Mouse (Mus musculus) v-Abl transformed pro-B cells (cell line): ENCODE measurements around the gene Sema4g.

Experiments
- in situ Hi-C, 2 experiments: fragments of 400-800 bp; cut with MboI; formaldehyde crosslinking; loops; one replicate each; pipeline ENCODE4 v1.15.1; 2025; ENCODE audit not compliant: unreplicated experiment in 2 of 2

Sema4g gene

GRCm38 (mm10) chr19:44988831-44989566 is at the start of gene Sema4g:
TSS of gene Sema4g (plus strand) at chr19:44989101.
- in situ Hi-C loops: loop anchor here in 1 of 2 experiments (5.0 kb wide), 1 partner anchor 43 kb away; no protein-coding TSS in a partner anchor

- in situ Hi-C loops: no loop called here
Measured at GRCm38 (mm10) chr19:44959633-44960032, 29.3 kb upstream of the Sema4g start.

GRCm38 (mm10) chr19:44965978-44966377 is 22.9 kb upstream of the Sema4g start:
- in situ Hi-C loops: no loop called here

- in situ Hi-C loops: no loop called here
Measured at GRCm38 (mm10) chr19:44968329-44968728, 20.6 kb upstream of the Sema4g start.

GRCm38 (mm10) chr19:44976636-44977035 is 12.3 kb upstream of the Sema4g start:
- in situ Hi-C loops: loop anchor here in 1 of 2 experiments (5.0 kb wide), 1 partner anchor 39 kb away; no protein-coding TSS in a partner anchor

GRCm38 (mm10) chr19:44977148-44977547 is 11.8 kb upstream of the Sema4g start:
- in situ Hi-C loops: loop anchor here in 1 of 2 experiments (5.0 kb wide), 1 partner anchor 40 kb away; no protein-coding TSS in a partner anchor

- in situ Hi-C loops: no loop called here
Measured at GRCm38 (mm10) chr19:44980787-44981186, 8.1 kb upstream of the Sema4g start.

GRCm38 (mm10) chr19:44982477-44983115 is 6.3 kb upstream of the Sema4g start:
- in situ Hi-C loops: no loop called here

GRCm38 (mm10) chr19:44983366-44983765 is 5.5 kb upstream of the Sema4g start:
- in situ Hi-C loops: no loop called here

- in situ Hi-C loops: no loop called here
Measured at GRCm38 (mm10) chr19:44984420-44984819, 4.5 kb upstream of the Sema4g start.

GRCm38 (mm10) chr19:44985159-44985988 is 3.5 kb upstream of the Sema4g start:
- in situ Hi-C loops: loop anchor here in 1 of 2 experiments (5.0 kb wide), 1 partner anchor 47 kb away; no protein-coding TSS in a partner anchor

GRCm38 (mm10) chr19:44987004-44987403 is 1.9 kb upstream of the Sema4g start:
- in situ Hi-C loops: loop anchor here in 1 of 2 experiments (5.0 kb wide), 1 partner anchor 45 kb away; no protein-coding TSS in a partner anchor

- in situ Hi-C loops: loop anchor here in 1 of 2 experiments (5.0 kb wide), 1 partner anchor 44 kb away; no protein-coding TSS in a partner anchor
Measured at GRCm38 (mm10) chr19:44987851-44988250, 1.1 kb upstream of the Sema4g start.

GRCm38 (mm10) chr19:44988321-44988720 is 580 bp upstream of the Sema4g start:
- in situ Hi-C loops: loop anchor here in 1 of 2 experiments (5.0 kb wide), 1 partner anchor 44 kb away; no protein-coding TSS in a partner anchor

- in situ Hi-C loops: loop anchor here (5.0 kb wide), 1 partner anchor 42 kb away; no protein-coding TSS in a partner anchor
Measured at GRCm38 (mm10) chr19:44989567-44990495, 930 bp downstream of the Sema4g start.

- in situ Hi-C loops: loop anchor here in 1 of 2 experiments (5.0 kb wide), 1 partner anchor 41 kb away; no protein-coding TSS in a partner anchor
Measured at GRCm38 (mm10) chr19:44991031-44991430, 2.1 kb downstream of the Sema4g start.

GRCm38 (mm10) chr19:44992246-44992645 is 3.3 kb downstream of the Sema4g start:
- in situ Hi-C loops: loop anchor here in 1 of 2 experiments (5.0 kb wide), 1 partner anchor 40 kb away; no protein-coding TSS in a partner anchor

GRCm38 (mm10) chr19:44992712-44993111 is 3.8 kb downstream of the Sema4g start:
- in situ Hi-C loops: loop anchor here in 1 of 2 experiments (5.0 kb wide), 1 partner anchor 40 kb away; no protein-coding TSS in a partner anchor

- in situ Hi-C loops: no loop called here
Measured at GRCm38 (mm10) chr19:44997786-44998185, 8.9 kb downstream of the Sema4g start.
